Mouse (Mus musculus): ENCODE results near the gene Wnt2b. TPM values are rescaled to one million over a fixed set of nuclear protein-coding genes. Genes with fewer than 3 reads are reported as not detected.

The Wnt2b gene
- polyA plus RNA-seq, 1 experiment from 2014 or later: 1.3 TPM

- H3K27me3 ChIP-seq (ENCODE audit: control insufficient read depth, insufficient read depth, low read length): no peaks in the 10 kb centered on the region
- peaks cover 0 to 6% of the 10 kb centered on the region in 2 experiments; a peak in 1 of 4 replicates for H3K4me1 ChIP-seq (ENCODE audit: control insufficient read depth in 2 of 2, insufficient read depth in 2 of 2, low read length in 2 of 2)
- no peak overlapping the region for H3K4me3 ChIP-seq (ENCODE audit: control insufficient read depth in 1 of 2, insufficient read depth in 1 of 2, low read depth in 1 of 2, low read length in 2 of 2)
- ATAC-seq (ENCODE audit: insufficient number of reproducible peaks, insufficient read depth, low FRiP score, low read depth): no peak
- 95% methylated on average over 12 of the region's 12 CpGs for WGBS
- no peak overlapping the region for H3K9ac ChIP-seq (ENCODE audit: low read length)
- no peak overlapping the region for H3K27ac ChIP-seq (replicated peaks in 1 of 2; ENCODE audit: control insufficient read depth in 1 of 2, insufficient read depth in 1 of 2, low read depth in 2 of 2, low read length in 2 of 2)
- H3K36me3 ChIP-seq (ENCODE audit: control insufficient read depth, insufficient read depth, low read length): peaks cover 69% of the 10 kb centered on the region
- H3K4me2 ChIP-seq (ENCODE audit: low read length): no peak overlapping the region
- H3K9me3 ChIP-seq (ENCODE audit: control insufficient read depth, low read length): no peaks in the 10 kb centered on the region
These were observed 10.8 kb downstream of the Wnt2b start for GRCm38 (mm10) chr3:104950926-104951325.

GRCm38 (mm10) chr3:104944894-104945293 lies 16.8 kb downstream of the Wnt2b start:
- 54% methylated on average over 9 of the region's 9 CpGs for WGBS
- Histone ChIP-seq H3K4me1 (ENCODE audit: control insufficient read depth in 2 of 2, insufficient read depth in 2 of 2, low read length in 2 of 2) (peaks cover 21 to 37% of the 10 kb centered on the region in 2 experiments), H3K4me3 (ENCODE audit: control insufficient read depth in 1 of 2, insufficient read depth in 1 of 2, low read depth in 1 of 2, low read length in 2 of 2) (no peak overlapping the region), H3K9ac (ENCODE audit: low read length) (no peak overlapping the region), H3K27ac (replicated peaks in 1 of 2; ENCODE audit: control insufficient read depth in 1 of 2, insufficient read depth in 1 of 2, low read depth in 2 of 2, low read length in 2 of 2) (no peak overlapping the region), H3K36me3 (ENCODE audit: control insufficient read depth, insufficient read depth, low read length) (peaks cover 41% of the 10 kb centered on the region), H3K27me3 (ENCODE audit: control insufficient read depth, insufficient read depth, low read length) (no peaks in the 10 kb centered on the region), H3K4me2 (ENCODE audit: low read length) (no peak overlapping the region), H3K9me3 (ENCODE audit: control insufficient read depth, low read length) (no peaks in the 10 kb centered on the region)
- no peak for ATAC-seq (ENCODE audit: insufficient number of reproducible peaks, insufficient read depth, low FRiP score, low read depth)

GRCm38 (mm10) chr3:104943333-104943732 lies 18.4 kb downstream of the Wnt2b start:
- H3K27me3 ChIP-seq (ENCODE audit: control insufficient read depth, insufficient read depth, low read length): no peaks in the 10 kb centered on the region
- no peak overlapping the region for H3K9ac ChIP-seq (ENCODE audit: low read length)
- no peak overlapping the region for H3K4me3 ChIP-seq (ENCODE audit: control insufficient read depth in 1 of 2, insufficient read depth in 1 of 2, low read depth in 1 of 2, low read length in 2 of 2)
- peaks cover 35% of the 10 kb centered on the region for H3K36me3 ChIP-seq (ENCODE audit: control insufficient read depth, insufficient read depth, low read length)
- no peak overlapping the region for H3K4me2 ChIP-seq (ENCODE audit: low read length)
- H3K9me3 ChIP-seq (ENCODE audit: control insufficient read depth, low read length): no peaks in the 10 kb centered on the region
- peak; percentile 67; the same call in 1 of the 2 replicates for ATAC-seq (ENCODE audit: insufficient number of reproducible peaks, insufficient read depth, low FRiP score, low read depth)
- peak overlapping the region; percentile 59 to 75 for H3K27ac ChIP-seq (replicated peaks in 1 of 2; ENCODE audit: control insufficient read depth in 1 of 2, insufficient read depth in 1 of 2, low read depth in 2 of 2, low read length in 2 of 2)
- WGBS: 32% methylated on average over 8 of the region's 8 CpGs
- H3K4me1 ChIP-seq (ENCODE audit: control insufficient read depth in 2 of 2, insufficient read depth in 2 of 2, low read length in 2 of 2): peaks cover 21 to 39% of the 10 kb centered on the region in 2 experiments

GRCm38 (mm10) chr3:104942682-104943081 lies 19.0 kb downstream of the Wnt2b start:
- Histone ChIP-seq H3K36me3 (ENCODE audit: control insufficient read depth, insufficient read depth, low read length) (peaks cover 29% of the 10 kb centered on the region), H3K9me3 (ENCODE audit: control insufficient read depth, low read length) (no peaks in the 10 kb centered on the region), H3K9ac (ENCODE audit: low read length) (no peak overlapping the region), H3K27me3 (ENCODE audit: control insufficient read depth, insufficient read depth, low read length) (no peaks in the 10 kb centered on the region), H3K27ac (replicated peaks in 1 of 2; ENCODE audit: control insufficient read depth in 1 of 2, insufficient read depth in 1 of 2, low read depth in 2 of 2, low read length in 2 of 2) (peak overlapping the region in 1 of 2 experiments; percentile 59; a peak in 3 of 4 replicates), H3K4me1 (ENCODE audit: control insufficient read depth in 2 of 2, insufficient read depth in 2 of 2, low read length in 2 of 2) (peaks cover 21 to 43% of the 10 kb centered on the region in 2 experiments), H3K4me2 (ENCODE audit: low read length) (no peak overlapping the region), H3K4me3 (ENCODE audit: control insufficient read depth in 1 of 2, insufficient read depth in 1 of 2, low read depth in 1 of 2, low read length in 2 of 2) (no peak overlapping the region)
- ATAC-seq (ENCODE audit: insufficient number of reproducible peaks, insufficient read depth, low FRiP score, low read depth): no peak
- WGBS: 30% methylated on average over 5 of the region's 5 CpGs

- Histone ChIP-seq H3K27ac (replicated peaks in 1 of 2; ENCODE audit: control insufficient read depth in 1 of 2, insufficient read depth in 1 of 2, low read depth in 2 of 2, low read length in 2 of 2) (no peak overlapping the region), H3K36me3 (ENCODE audit: control insufficient read depth, insufficient read depth, low read length) (peaks cover 11% of the 10 kb centered on the region; the same call in 1 of the 2 replicates), H3K27me3 (ENCODE audit: control insufficient read depth, insufficient read depth, low read length) (no peaks in the 10 kb centered on the region), H3K4me3 (ENCODE audit: control insufficient read depth in 1 of 2, insufficient read depth in 1 of 2, low read depth in 1 of 2, low read length in 2 of 2) (no peak overlapping the region), H3K9me3 (ENCODE audit: control insufficient read depth, low read length) (no peaks in the 10 kb centered on the region), H3K4me1 (ENCODE audit: control insufficient read depth in 2 of 2, insufficient read depth in 2 of 2, low read length in 2 of 2) (peaks cover 21 to 43% of the 10 kb centered on the region in 2 experiments), H3K9ac (ENCODE audit: low read length) (no peak overlapping the region), H3K4me2 (ENCODE audit: low read length) (no peak overlapping the region)
- whole genome bisulfite sequencing: 46% methylated on average over 6 of the region's 6 CpGs
- no peak for ATAC-seq (ENCODE audit: insufficient number of reproducible peaks, insufficient read depth, low FRiP score, low read depth)
These were observed 21.0 kb downstream of the Wnt2b start for GRCm38 (mm10) chr3:104940691-104941090.

GRCm38 (mm10) chr3:104938327-104938726 lies 23.4 kb downstream of the Wnt2b start:
- WGBS: 41% methylated on average over 4 of the region's 4 CpGs
- H3K27me3 ChIP-seq (ENCODE audit: control insufficient read depth, insufficient read depth, low read length): no peaks in the 10 kb centered on the region
- H3K4me1 ChIP-seq (ENCODE audit: control insufficient read depth in 2 of 2, insufficient read depth in 2 of 2, low read length in 2 of 2): peaks cover 14 to 24% of the 10 kb centered on the region in 2 experiments
- no peak overlapping the region for H3K4me3 ChIP-seq (ENCODE audit: control insufficient read depth in 1 of 2, insufficient read depth in 1 of 2, low read depth in 1 of 2, low read length in 2 of 2)
- ATAC-seq (ENCODE audit: insufficient number of reproducible peaks, insufficient read depth, low FRiP score, low read depth): no peak
- no peak overlapping the region for H3K27ac ChIP-seq (replicated peaks in 1 of 2; ENCODE audit: control insufficient read depth in 1 of 2, insufficient read depth in 1 of 2, low read depth in 2 of 2, low read length in 2 of 2)
- H3K9ac ChIP-seq (ENCODE audit: low read length): no peak overlapping the region
- no peak overlapping the region for H3K4me2 ChIP-seq (ENCODE audit: low read length)
- H3K9me3 ChIP-seq (ENCODE audit: control insufficient read depth, low read length): no peaks in the 10 kb centered on the region
- H3K36me3 ChIP-seq (ENCODE audit: control insufficient read depth, insufficient read depth, low read length): peaks cover 22% of the 10 kb centered on the region; the same call in 1 of the 2 replicates

GRCm38 (mm10) chr3:104937728-104938305 lies 23.9 kb downstream of the Wnt2b start:
- ATAC-seq (ENCODE audit: insufficient number of reproducible peaks, insufficient read depth, low FRiP score, low read depth): no peak
- H3K4me1 ChIP-seq (ENCODE audit: control insufficient read depth in 2 of 2, insufficient read depth in 2 of 2, low read length in 2 of 2): peaks cover 10 to 18% of the 10 kb centered on the region in 2 experiments
- WGBS: 67% methylated on average over 2 of the region's 2 CpGs
- H3K4me3 ChIP-seq (ENCODE audit: control insufficient read depth in 1 of 2, insufficient read depth in 1 of 2, low read depth in 1 of 2, low read length in 2 of 2): no peak overlapping the region
- no peak overlapping the region for H3K27ac ChIP-seq (replicated peaks in 1 of 2; ENCODE audit: control insufficient read depth in 1 of 2, insufficient read depth in 1 of 2, low read depth in 2 of 2, low read length in 2 of 2)
- no peak overlapping the region for H3K4me2 ChIP-seq (ENCODE audit: low read length)
- H3K9ac ChIP-seq (ENCODE audit: low read length): no peak overlapping the region
- H3K27me3 ChIP-seq (ENCODE audit: control insufficient read depth, insufficient read depth, low read length): no peaks in the 10 kb centered on the region
- H3K9me3 ChIP-seq (ENCODE audit: control insufficient read depth, low read length): no peaks in the 10 kb centered on the region
- H3K36me3 ChIP-seq (ENCODE audit: control insufficient read depth, insufficient read depth, low read length): peaks cover 24% of the 10 kb centered on the region; the same call in 1 of the 2 replicates

- no peaks in the 10 kb centered on the region for H3K4me1 ChIP-seq (ENCODE audit: control insufficient read depth in 2 of 2, insufficient read depth in 2 of 2, low read length in 2 of 2)
- H3K9ac ChIP-seq (ENCODE audit: low read length): no peak overlapping the region
- H3K36me3 ChIP-seq (ENCODE audit: control insufficient read depth, insufficient read depth, low read length): peaks cover 59% of the 10 kb centered on the region
- no peak overlapping the region for H3K4me2 ChIP-seq (ENCODE audit: low read length)
- no peaks in the 10 kb centered on the region for H3K9me3 ChIP-seq (ENCODE audit: control insufficient read depth, low read length)
- H3K27me3 ChIP-seq (ENCODE audit: control insufficient read depth, insufficient read depth, low read length): no peaks in the 10 kb centered on the region
- H3K27ac ChIP-seq (replicated peaks in 1 of 2; ENCODE audit: control insufficient read depth in 1 of 2, insufficient read depth in 1 of 2, low read depth in 2 of 2, low read length in 2 of 2): no peak overlapping the region
- WGBS: 79% methylated on average over 6 of the region's 6 CpGs
- H3K4me3 ChIP-seq (ENCODE audit: control insufficient read depth in 1 of 2, insufficient read depth in 1 of 2, low read depth in 1 of 2, low read length in 2 of 2): no peak overlapping the region
- no peak for ATAC-seq (ENCODE audit: insufficient number of reproducible peaks, insufficient read depth, low FRiP score, low read depth)
These were observed 32.3 kb downstream of the Wnt2b start for GRCm38 (mm10) chr3:104929385-104929784.

Data from heart, embryonic 14.5 days (tissue).